Mouse (Mus musculus): ENCODE measurements at regions not wholly inside any gene's neighbourhood (a gene's known extent, or its start where the extent isn't known, plus 50 kb on each side); places are given as distances from the start of the nearest gene placed in this dataset.
"Not testable (repeated sequence)": the region's sequence is repeated elsewhere in the genome, so short reads cannot be mapped to it uniquely, and the experiment has no call there.

DNA sequence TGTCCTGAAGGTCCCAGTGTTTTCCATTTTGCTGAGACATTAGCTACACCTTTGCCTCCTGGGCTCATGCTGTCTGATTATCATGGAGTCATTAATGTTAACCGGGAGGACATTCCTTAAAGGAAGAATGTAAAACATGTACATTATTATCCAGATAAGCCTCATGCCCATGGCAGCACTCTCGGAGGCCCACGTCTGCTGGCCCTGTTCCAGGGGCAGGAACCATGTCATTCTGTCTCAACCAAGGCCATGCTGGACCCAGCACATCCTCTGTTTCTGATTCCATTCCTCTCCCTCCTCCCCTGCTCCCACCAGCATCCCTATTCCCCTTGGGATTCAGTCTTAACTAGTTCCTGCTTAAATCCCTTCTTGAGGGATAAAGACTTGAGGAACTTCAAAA, 139.1 kb downstream of the Sptssa start:
- peak; percentile 30 for DNase-seq

DNA sequence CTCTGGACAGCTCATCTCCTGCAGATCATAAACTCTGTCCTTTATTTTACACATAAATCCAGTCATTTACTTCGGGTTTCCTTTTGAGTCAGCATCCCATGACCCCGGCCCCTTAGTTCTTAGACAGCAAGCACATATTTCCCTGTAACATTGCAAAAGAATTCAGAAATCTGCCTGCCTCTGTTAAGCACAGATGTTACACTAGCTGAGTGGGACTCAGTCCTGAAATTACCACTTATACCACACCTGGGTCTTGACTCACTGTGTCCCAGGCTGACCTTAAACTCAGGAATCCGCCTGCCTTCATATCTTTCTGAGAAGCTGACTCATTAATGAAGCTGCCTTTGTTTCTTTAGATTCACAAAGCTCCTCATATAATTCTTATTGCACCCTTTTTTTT, 139.9 kb downstream of the Sptssa start:
- DNase-seq: no peak

DNA sequence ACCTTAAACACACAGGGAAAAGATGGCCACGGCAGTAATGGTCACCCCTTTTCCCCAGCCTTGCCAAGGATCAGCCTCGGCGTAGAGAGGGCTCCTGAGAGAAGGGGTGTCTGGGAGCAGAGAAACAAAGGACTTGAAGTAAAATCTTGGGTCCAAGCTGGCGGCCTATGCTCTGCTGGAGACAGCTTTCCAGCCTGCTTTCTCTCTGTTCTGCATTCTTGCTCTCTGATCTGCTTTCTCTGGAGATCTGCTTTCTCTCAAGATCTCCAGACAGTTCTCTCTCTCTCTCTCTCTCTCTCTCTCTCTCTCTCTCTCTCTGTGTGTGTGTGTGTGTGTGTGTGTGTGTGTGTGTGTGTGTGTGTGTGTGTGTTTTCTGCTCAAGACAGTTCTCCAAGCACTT, 140.3 kb downstream of the Sptssa start:
- not testable (repeated sequence) for DNase-seq

DNA sequence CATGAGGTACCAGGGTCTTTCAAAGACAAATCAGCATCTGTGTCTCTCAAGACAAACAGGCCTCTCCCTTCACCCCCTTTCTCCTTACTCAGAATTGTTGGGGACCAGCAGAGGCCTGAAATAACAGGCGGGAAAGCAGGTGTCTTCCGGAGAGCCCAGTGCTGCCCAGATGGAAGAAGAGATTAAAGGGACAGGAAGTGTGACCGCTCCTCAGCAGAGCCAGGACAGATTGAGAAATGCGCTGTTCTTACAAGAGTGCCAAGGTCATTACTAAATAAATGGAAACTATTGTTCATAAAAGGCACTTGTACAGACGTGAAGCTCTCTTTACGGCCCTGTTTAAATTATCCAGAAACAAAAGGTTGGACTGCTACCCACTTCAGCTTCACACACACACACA, 146.5 kb downstream of the Sptssa start:
- DNase-seq: peak; percentile 27

DNA sequence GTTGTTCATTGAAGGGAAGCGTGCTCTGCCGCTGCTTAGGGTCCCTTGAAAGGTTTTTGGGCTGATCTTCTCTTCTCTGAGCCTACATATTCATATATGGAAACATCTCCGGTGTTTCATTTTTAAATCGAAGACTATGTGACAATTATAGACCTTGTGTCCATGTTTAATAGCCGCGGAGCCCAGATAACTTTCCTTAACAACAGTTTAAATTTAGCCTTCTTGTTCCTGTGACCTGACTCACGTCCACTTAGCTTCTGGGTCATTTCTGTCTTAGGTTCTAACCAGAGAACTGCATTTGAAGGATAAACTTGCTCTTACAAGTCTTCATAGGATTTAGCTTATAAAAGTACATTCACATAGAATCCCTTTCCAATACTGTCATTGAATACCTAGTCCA, 153.6 kb downstream of the Sptssa start:
- no peak for DNase-seq

DNA sequence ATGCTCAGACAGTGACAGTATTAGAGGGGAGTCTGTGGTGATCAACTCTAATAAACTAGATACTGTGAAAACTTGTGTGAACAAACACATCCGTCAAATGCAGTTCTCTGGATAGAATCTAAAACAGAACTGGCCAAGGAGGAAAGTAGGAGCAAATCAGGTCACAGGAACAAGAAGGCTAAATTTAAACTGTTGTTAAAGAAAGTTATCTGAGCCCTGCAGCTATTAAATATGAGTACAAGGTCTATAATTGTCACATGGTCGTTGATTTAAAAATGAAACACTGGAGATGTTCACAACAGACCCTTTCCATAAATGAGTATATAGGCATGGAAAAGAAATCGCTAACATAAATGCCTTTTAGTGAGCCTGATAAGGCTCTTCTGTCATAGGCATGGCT, 156.4 kb downstream of the Sptssa start:
- no peak for DNase-seq

DNA sequence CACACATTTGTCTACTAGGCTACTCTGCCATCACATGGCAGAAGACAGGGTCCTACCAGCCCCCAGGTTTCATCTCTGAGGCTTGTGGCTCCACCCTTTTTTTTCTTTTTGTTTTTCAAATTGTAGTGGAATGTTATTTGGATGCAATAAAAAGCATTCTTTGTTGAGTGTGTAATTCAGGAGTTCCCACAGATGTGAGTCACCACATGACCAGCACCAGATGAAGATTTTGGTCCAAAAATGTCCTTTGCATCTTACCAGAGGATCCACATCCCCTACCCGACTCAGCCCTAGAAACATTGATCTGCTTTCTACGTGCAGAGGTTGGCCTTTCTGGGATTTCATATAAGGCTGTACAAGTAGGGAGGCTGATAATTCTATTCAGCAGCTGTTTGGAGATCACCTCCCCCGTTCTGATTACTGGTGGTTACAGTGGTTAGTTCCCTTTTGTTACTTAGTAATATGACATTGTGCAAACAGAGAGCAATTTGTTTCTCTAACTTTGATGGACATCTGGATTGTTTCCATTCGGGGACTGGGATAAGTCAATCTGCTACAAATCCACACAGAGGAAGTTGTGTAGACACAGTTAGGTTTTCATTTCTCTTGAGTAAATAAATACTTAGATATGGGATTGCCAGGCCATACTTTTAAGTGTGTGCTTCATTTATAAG, 160.5 kb downstream of the Sptssa start:
- no peak for DNase-seq

DNA sequence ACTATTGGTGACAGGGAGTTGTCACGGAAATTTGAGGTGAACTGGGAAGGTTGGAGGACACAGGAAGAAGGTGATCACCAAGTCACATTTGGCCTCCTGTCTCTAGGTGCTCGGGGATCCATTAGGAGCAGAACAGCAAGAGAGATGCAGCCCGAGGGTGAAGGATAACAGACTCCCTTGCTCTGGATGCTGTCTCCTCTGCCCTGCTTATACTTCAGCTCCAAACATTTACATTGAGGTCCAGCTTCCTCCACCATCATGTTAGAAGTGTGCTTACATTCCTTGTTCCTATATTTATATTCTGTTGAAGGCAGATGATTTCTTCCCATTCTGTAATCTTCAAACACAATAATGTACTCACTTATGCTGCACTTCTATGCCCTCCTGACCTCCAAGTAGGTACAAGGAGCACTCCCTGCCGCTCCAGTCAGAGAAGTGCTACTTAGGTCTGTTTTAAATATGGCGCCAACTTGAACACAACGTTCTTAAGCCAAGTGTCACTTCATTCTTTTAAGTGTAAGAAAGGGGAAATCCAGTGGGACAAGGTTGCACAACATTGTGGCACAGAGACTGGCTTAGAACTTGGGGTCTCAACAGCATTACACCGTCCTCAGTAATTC, 161.5 kb downstream of the Sptssa start:
- DNase-seq: no peak

DNA sequence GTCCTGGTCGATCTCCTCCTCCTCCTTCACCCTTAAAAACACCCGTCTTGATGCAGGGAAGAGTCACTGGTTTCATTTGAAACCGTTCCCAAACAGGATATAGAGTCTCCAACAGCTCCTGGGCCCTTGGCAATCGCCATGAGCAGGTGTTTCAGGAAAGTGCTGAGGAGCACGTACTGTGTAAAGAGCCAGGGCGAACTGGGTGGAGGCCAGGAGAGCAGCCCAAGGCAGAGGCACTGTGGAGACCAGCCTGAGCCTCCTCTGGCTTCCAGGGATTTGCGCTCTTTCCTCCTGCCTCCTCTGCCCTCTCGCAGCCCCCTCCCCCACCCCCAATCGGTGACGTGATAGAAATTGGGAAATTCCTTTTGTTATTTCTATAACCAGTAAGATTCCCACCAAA, 163.6 kb downstream of the Sptssa start:
- DNase-seq: no peak

DNA sequence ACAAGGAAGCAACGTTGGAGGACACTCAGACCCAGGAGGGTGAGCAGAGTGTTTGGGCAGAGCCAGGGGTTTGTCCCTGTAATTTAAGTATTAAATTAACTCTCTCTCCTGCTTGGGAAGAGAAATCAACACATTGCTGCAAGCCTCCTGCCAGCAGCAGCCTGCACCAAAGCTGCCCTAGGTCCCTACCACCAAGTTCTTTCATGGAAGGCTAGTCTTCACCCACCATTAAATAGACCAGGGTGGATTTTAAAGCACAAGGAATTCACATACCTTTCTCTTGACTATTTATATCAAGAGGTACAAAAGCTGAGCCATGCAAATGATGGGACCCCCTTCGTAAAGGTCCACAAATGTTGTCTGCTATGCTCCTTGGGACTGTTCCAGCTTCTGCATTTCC, 165.9 kb downstream of the Sptssa start:
- no peak for DNase-seq

DNA sequence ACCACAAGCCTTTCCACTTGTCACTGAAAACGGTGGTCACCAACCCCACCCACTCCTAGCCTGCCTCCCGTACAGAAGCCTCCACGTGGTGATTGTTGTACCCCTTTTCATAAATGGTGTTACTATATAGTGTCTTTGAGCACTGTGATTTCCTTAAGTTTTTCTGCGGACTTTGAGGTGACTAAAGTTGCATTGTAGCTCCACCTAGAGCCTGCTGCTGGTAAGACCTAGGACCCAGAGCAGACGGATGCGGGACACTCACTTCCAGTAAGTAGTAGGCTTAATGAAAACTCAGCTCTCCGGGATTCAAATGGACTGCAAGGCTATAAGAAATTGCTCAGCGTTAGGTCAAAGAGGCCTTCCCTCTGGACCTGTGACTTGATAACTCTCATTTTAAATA, 166.7 kb downstream of the Sptssa start:
- DNase-seq: peak; percentile 77

DNA sequence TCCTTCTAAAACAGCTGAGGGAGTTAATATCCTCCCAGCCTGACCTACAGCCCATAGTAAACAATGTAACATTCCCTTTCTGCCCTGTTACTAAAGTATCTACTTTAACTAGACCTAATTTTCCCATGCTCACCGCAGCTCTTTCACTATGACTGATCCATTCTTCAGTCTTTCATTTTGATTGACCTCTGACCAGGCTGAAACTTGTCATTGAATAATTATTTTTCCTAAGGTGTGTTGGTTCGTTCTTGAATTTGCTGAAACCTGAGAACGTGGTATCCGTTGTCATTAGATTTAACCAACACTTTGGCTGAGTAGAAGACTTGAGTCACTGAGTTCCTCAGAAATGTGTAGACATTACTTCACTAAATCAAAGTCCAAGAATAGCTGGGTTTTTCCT, 168.7 kb downstream of the Sptssa start:
- no peak for DNase-seq

DNA sequence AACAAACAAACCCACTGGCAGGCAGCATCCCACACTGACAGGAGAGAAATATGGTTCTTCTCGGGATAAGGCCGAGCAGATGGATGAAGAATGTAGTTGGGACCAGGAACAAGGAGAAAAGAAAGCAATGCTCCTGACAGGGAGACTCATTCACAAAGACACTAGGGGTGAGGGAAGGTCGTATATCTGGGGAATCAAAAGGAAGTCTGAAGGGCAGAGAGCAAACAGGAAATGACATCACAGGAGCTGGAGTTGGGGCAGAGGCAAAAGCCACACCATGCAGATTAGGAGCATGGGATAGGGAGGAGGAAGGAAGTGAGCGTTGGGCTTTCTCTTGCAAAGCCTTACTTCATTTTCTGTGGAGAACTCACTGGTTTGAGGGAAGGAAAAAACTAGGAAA, 174.4 kb downstream of the Sptssa start:
- peak; percentile 11 for DNase-seq

DNA sequence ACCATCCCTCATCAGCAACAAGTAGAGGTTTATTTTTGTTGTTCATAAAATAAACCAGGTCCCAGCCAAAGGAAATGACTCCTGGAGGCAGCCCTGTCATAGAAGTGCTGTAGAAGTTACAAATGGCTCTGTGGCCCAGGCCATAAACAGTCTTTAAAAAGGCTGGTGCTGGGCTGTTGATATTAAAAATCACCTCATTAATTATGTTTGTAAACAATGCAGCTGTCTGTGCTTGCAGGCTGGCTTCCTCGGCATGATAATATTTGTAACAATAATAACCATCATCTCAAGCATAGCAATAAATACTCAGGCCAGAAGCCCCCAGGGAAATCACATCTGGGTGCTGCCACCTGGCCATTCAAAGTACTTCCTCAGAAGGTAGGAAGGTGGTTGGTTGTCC, 176.5 kb downstream of the Sptssa start:
- no peak for DNase-seq

DNA sequence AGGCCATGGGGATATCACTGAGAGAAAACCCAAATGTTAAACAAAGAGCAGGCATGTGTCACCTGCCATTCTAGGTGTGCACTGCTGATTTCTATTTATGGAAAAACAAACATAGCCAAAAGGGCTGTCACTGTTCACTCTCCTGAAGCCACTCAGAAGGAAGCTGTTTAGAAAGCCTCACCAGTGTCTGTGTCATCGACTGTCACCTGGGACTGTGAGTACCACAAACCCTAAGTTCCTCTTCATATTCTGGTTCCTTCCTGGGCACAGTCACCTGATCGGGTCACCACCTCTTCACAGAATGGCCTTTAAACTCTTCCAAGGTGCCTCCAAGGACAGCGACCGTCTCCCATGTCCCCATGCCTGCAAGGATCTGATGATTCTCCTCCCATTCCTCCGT, 183.5 kb downstream of the Sptssa start:
- DNase-seq: no peak

DNA sequence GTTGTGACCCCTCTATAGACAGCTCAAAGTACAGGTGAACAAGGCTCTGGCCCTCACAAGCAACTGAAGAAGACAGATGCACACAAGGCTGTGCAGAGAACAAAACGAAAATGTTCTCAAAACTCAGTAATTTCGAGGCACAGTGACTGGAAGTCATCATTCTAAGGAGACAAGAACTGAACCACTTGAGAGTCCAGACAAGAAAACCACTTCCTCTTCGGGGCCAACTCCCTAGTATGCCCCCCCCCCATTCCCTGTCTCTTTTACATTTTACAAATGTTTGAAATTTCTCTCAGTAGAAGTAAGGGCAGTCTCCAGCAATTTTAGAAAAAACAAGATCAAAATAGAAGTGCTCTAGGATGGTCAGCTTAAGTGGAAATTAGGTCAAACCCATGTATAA, 184.0 kb downstream of the Sptssa start:
- no peak for DNase-seq

DNA sequence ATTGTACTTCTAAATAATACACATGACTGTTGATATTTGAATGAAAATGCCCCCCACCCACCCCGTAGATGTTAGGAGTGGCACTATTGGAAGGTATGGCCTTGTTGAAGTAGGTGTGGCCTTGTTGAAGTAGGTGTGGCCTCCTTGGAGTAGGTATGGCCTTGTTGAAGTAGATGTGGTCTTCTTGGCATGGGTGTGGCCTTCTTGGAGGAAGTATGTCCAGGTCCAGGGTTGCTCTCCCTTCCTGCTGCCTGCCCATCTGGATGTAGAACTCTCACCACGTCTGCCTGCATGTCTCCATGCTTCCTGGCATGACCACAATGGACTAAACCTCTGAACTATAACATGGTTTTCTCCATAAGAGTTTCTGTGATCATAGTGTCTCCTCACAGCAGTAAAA, 188.7 kb downstream of the Sptssa start:
- no peak for DNase-seq

DNA sequence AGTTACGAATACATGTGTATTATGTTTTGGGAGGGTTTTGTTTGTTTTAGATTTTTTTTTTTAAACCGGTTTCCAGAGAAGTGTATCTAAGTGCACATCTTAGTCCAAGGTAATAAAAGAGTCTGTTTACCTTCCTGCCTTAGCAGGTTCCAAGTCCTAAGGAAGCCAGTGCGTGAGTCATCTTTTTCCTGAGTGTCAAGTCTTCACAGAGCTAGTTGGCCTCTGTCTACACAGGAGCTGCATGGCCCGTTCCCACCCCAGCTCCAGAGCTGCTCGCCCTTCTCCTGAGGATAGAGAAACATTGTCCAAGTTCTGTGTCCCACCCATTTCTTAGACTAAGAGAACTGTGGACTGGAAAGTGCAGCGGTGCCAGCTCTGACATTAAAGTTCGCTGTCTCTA, 192.6 kb downstream of the Sptssa start:
- DNase-seq: no peak

DNA sequence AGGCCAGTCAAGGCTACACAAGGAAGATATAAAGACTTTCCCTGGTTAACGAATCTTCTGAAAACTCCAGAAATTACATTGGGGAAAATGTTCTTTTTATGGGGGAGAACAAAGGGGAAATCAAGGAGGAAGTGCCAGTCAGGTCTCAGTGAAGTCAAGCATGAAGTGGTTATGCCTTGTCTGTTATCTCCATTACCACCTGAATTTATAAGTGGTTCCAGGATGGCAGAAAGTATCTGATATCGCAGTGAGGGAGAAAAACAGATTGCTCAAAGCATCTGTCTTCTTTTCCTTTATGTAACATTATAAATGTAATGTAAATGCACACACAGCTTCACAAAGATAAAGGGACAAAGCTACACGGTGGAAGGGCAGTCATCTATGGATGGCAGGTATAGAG, 195.0 kb downstream of the Sptssa start:
- DNase-seq: no peak

DNA sequence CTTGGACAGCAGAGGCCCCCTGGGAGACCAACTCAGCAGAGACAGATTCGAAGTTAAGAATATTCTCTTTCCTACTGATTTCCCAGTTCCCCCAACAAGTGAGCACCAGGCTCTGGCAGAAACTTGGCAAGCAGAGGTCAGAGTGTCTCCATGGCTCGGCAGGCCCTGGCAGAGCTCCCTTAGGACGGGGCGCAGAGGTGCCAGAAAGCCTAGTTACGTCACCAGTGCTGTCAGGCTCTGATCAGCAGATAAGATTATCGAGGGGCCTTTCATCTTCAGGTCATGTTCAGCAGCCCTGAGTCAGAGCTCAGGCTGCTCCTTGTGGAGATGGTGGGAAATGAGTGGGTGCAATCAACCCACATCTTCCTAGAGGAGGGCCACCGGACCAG, 196.2 kb downstream of the Sptssa start:
- peak; percentile 88 for DNase-seq

DNA sequence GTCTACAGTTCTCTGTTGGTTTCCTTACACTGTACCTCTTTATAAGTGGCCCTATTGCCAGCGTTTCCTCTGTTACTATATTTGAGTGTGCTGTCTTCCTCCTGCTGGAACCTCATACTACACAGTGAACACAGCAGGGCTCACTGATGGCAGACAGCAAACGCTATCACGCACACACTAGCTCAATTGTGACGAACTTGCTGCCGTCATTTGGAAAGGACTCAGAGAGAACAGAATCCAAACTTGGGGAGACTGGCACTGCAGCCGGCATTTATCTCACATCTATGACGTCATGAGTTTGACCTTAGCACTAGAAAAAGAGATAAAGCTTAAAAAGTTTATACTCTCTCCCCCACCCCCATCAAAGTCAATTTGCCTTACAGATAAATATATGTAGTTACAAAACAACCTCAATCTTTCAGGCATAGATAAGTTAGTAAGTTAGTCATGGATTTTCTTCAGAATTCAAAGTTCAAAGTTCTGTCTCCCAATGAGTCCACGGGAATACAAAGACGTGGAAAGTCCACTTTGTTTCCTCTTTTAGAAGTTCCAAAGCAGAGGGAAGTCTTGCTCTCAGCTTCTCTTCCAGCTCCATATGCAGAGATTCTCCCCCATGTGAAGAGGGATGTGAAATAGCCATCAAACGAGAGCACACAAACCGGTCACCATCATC, 196.8 kb downstream of the Sptssa start:
- DNase-seq: peak; percentile 37

DNA sequence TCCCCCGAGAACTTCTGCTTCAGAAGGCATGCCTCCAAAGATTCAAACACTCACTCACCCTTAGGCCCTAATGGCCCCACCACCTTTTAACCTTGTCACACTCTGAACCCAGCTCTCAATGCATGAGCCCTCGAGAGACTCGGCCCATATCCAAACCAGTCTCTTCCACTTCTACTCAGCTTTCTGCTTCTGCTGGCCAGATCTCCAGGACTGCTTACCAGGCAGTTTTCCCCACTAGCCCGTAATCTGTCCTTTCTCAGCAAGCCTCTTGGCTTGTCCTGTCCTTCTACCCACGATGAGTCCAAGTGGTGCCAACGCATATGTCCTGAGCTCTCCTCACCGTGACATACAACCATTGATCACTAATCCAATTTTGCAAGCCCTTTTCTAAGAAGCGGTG, 199.6 kb downstream of the Sptssa start:
- DNase-seq: no peak

DNA sequence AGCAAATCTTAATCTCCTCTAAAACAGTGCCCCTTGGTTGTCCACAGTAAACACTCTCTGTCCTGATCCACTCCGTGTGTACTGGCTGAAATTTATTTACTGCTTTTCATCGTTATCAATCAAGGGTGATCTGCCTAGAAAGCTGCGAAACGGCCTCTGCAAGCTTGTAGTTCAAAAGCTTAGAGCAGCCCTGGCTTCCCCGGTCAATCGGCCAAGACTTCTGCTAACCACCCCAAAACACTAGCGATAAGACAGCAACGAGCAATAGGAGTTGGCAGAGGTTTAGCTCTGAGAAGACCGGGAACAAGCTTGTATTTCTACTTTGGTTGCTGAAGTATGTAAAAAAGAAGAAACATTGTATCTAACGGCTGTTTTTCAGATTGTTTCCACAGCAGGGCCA, 201.8 kb downstream of the Sptssa start:
- DNase-seq: peak; percentile 50

DNA sequence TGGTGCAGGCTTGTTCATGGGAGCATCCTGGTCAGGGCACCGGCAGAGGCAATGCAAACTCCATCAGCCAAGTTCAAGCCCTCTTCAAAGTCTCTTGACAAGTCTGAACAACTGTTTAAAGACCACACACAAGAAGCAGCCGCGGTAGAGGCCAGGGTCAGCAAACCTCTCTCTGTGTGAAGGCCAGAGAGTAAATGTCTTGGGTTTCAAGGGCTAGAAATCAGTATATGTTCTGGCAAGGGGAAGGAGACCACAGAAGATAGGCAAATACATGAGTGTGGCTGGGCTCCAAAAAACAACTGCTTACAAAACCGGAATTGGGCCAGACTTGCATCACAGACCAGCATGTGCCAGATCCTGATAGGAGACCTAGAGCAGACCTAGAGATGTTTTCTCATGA, 203.0 kb downstream of the Sptssa start:
- DNase-seq: peak; percentile 66
